Mouse (Mus musculus): ENCODE data around the gene Limk2. TPM values are rescaled to one million over a fixed set of nuclear protein-coding genes. Genes with fewer than 3 reads are reported as not detected.

The Limk2 gene
- polyA plus RNA-seq, 1 experiment: 20.9 TPM

- Histone ChIP-seq H3K27ac (ENCODE audit: insufficient read depth, low read depth, low read length) (no peak overlapping the region), H3K4me3 (ENCODE audit: insufficient read depth, low read length) (no peak overlapping the region), H3K4me1 (ENCODE audit: control insufficient read depth, insufficient read depth, low read length) (peaks cover 10% of the 10 kb centered on the region)
- no peak for TF ChIP-seq CTCF (IDR thresholded peaks at IDR 0.05; ENCODE audit: low read depth, low read length)
- TF ChIP-seq POLR2A (IDR thresholded peaks at IDR 0.05; ENCODE audit: borderline replicate concordance, low read depth, low read length): no peak
Measured at GRCm38 (mm10) chr11:3309884-3310283, 99.1 kb downstream of the Limk2 start.

GRCm38 (mm10) chr11:3307875-3308274 is 101.1 kb downstream of the Limk2 start:
- H3K4me1 ChIP-seq (ENCODE audit: control insufficient read depth, insufficient read depth, low read length): peaks cover 10% of the 10 kb centered on the region
- TF ChIP-seq CTCF (IDR thresholded peaks at IDR 0.05; ENCODE audit: low read depth, low read length) (no peak), POLR2A (IDR thresholded peaks at IDR 0.05; ENCODE audit: borderline replicate concordance, low read depth, low read length) (no peak)
- H3K27ac ChIP-seq (ENCODE audit: insufficient read depth, low read depth, low read length): no peak overlapping the region; the same call in 1 of the 2 replicates
- no peak overlapping the region for H3K4me3 ChIP-seq (ENCODE audit: insufficient read depth, low read length)

GRCm38 (mm10) chr11:3305821-3306220 is 103.2 kb downstream of the Limk2 start:
- H3K4me1 ChIP-seq (ENCODE audit: control insufficient read depth, insufficient read depth, low read length): peaks cover 5% of the 10 kb centered on the region
- no peak overlapping the region for H3K4me3 ChIP-seq (ENCODE audit: insufficient read depth, low read length)
- no peak overlapping the region for H3K27ac ChIP-seq (ENCODE audit: insufficient read depth, low read depth, low read length)
- no peak for TF ChIP-seq POLR2A (IDR thresholded peaks at IDR 0.05; ENCODE audit: borderline replicate concordance, low read depth, low read length)
- no peak for TF ChIP-seq CTCF (IDR thresholded peaks at IDR 0.05; ENCODE audit: low read depth, low read length)

- TF ChIP-seq POLR2A (IDR thresholded peaks at IDR 0.05; ENCODE audit: borderline replicate concordance, low read depth, low read length) (no peak), CTCF (IDR thresholded peaks at IDR 0.05; ENCODE audit: low read depth, low read length) (no peak)
- H3K4me1 ChIP-seq (ENCODE audit: control insufficient read depth, insufficient read depth, low read length): peaks cover 3% of the 10 kb centered on the region; the same call in 1 of the 2 replicates
- no peak overlapping the region for H3K4me3 ChIP-seq (ENCODE audit: insufficient read depth, low read length)
- no peak overlapping the region for H3K27ac ChIP-seq (ENCODE audit: insufficient read depth, low read depth, low read length)
Measured at GRCm38 (mm10) chr11:3302792-3303191, 106.2 kb downstream of the Limk2 start.

- TF ChIP-seq POLR2A (IDR thresholded peaks at IDR 0.05; ENCODE audit: borderline replicate concordance, low read depth, low read length): no peak
- TF ChIP-seq CTCF (IDR thresholded peaks at IDR 0.05; ENCODE audit: low read depth, low read length): no peak
- H3K4me1 ChIP-seq (ENCODE audit: control insufficient read depth, insufficient read depth, low read length): peaks cover 6% of the 10 kb centered on the region
- no peak overlapping the region for H3K4me3 ChIP-seq (ENCODE audit: insufficient read depth, low read length)
- no peak overlapping the region for H3K27ac ChIP-seq (ENCODE audit: insufficient read depth, low read depth, low read length)
Measured at GRCm38 (mm10) chr11:3302385-3302784, 106.6 kb downstream of the Limk2 start.

GRCm38 (mm10) chr11:3301075-3301474 is 107.9 kb downstream of the Limk2 start:
- Histone ChIP-seq H3K27ac (ENCODE audit: insufficient read depth, low read depth, low read length) (no peak overlapping the region), H3K4me1 (ENCODE audit: control insufficient read depth, insufficient read depth, low read length) (peaks cover 3% of the 10 kb centered on the region), H3K4me3 (ENCODE audit: insufficient read depth, low read length) (no peak overlapping the region)
- TF ChIP-seq CTCF (IDR thresholded peaks at IDR 0.05; ENCODE audit: low read depth, low read length): no peak
- TF ChIP-seq POLR2A (IDR thresholded peaks at IDR 0.05; ENCODE audit: borderline replicate concordance, low read depth, low read length): no peak

- H3K27ac ChIP-seq (ENCODE audit: insufficient read depth, low read depth, low read length): no peak overlapping the region
- TF ChIP-seq CTCF (IDR thresholded peaks at IDR 0.05; ENCODE audit: low read depth, low read length) (no peak), POLR2A (IDR thresholded peaks at IDR 0.05; ENCODE audit: borderline replicate concordance, low read depth, low read length) (no peak)
- peaks cover 3% of the 10 kb centered on the region for H3K4me1 ChIP-seq (ENCODE audit: control insufficient read depth, insufficient read depth, low read length)
- H3K4me3 ChIP-seq (ENCODE audit: insufficient read depth, low read length): no peak overlapping the region
Measured at GRCm38 (mm10) chr11:3298813-3299185, 110.2 kb downstream of the Limk2 start.

GRCm38 (mm10) chr11:3297871-3298812 is 110.8 kb downstream of the Limk2 start:
- no peak overlapping the region for H3K4me3 ChIP-seq (ENCODE audit: insufficient read depth, low read length)
- no peak overlapping the region for H3K27ac ChIP-seq (ENCODE audit: insufficient read depth, low read depth, low read length)
- peaks cover 9% of the 10 kb centered on the region for H3K4me1 ChIP-seq (ENCODE audit: control insufficient read depth, insufficient read depth, low read length)
- TF ChIP-seq CTCF (IDR thresholded peaks at IDR 0.05; ENCODE audit: low read depth, low read length): no peak
- no peak for TF ChIP-seq POLR2A (IDR thresholded peaks at IDR 0.05; ENCODE audit: borderline replicate concordance, low read depth, low read length)

GRCm38 (mm10) chr11:3296056-3296455 is 112.9 kb downstream of the Limk2 start:
- H3K4me1 ChIP-seq (ENCODE audit: control insufficient read depth, insufficient read depth, low read length): peaks cover 15% of the 10 kb centered on the region
- no peak overlapping the region for H3K4me3 ChIP-seq (ENCODE audit: insufficient read depth, low read length)
- TF ChIP-seq CTCF (IDR thresholded peaks at IDR 0.05; ENCODE audit: low read depth, low read length): no peak
- no peak for TF ChIP-seq POLR2A (IDR thresholded peaks at IDR 0.05; ENCODE audit: borderline replicate concordance, low read depth, low read length)
- no peak overlapping the region for H3K27ac ChIP-seq (ENCODE audit: insufficient read depth, low read depth, low read length)

GRCm38 (mm10) chr11:3294641-3295040 is 114.3 kb downstream of the Limk2 start:
- TF ChIP-seq CTCF (IDR thresholded peaks at IDR 0.05; ENCODE audit: low read depth, low read length) (no peak), POLR2A (IDR thresholded peaks at IDR 0.05; ENCODE audit: borderline replicate concordance, low read depth, low read length) (no peak)
- Histone ChIP-seq H3K4me1 (ENCODE audit: control insufficient read depth, insufficient read depth, low read length) (peaks cover 15% of the 10 kb centered on the region), H3K27ac (ENCODE audit: insufficient read depth, low read depth, low read length) (no peak overlapping the region), H3K4me3 (ENCODE audit: insufficient read depth, low read length) (no peak overlapping the region)

Other genes starting within 250 kb of the Limk2 start
- gene Sfi1, start 215.7 kb downstream of the Limk2 start, polyA plus RNA-seq (2012; ENCODE audit: insufficient read depth, insufficient read length, missing spikeins): 23.2 and 25.8 TPM in 2 replicates
- 46.0 and 46.7 TPM in 2 replicates for gene Eif4enif1, start 206.8 kb downstream of the Limk2 start, polyA plus RNA-seq (2012; ENCODE audit: insufficient read depth, insufficient read length, missing spikeins)
- gene Drg1, start 142.8 kb downstream of the Limk2 start, polyA plus RNA-seq (2012; ENCODE audit: insufficient read depth, insufficient read length, missing spikeins): 74.1 and 75.0 TPM in 2 replicates
- gene Patz1, start 120.3 kb downstream of the Limk2 start, polyA plus RNA-seq (2012; ENCODE audit: insufficient read depth, insufficient read length, missing spikeins): 29.9 and 32.2 TPM in 2 replicates
- gene Pik3ip1, start 78.8 kb downstream of the Limk2 start, polyA plus RNA-seq (2012; ENCODE audit: insufficient read depth, insufficient read length, missing spikeins): 1.6 and 1.7 TPM in 2 replicates
- gene Rnf185, start 43.2 kb upstream of the Limk2 start, polyA plus RNA-seq (2012; ENCODE audit: insufficient read depth, insufficient read length, missing spikeins): 22.3 and 24.3 TPM in 2 replicates
- gene Pla2g3, start 79.1 kb upstream of the Limk2 start, polyA plus RNA-seq (2012; ENCODE audit: insufficient read depth, insufficient read length, missing spikeins): not detected in 2 replicates
- 1.1 and 1.2 TPM in 2 replicates for gene Inpp5j, start 95.6 kb upstream of the Limk2 start, polyA plus RNA-seq (2012; ENCODE audit: insufficient read depth, insufficient read length, missing spikeins)
- 24.5 and 31.8 TPM in 2 replicates for gene Selenom, start 105.5 kb upstream of the Limk2 start, polyA plus RNA-seq (2012; ENCODE audit: insufficient read depth, insufficient read length, missing spikeins)
- gene Smtn, start 131.4 kb upstream of the Limk2 start, polyA plus RNA-seq (2012; ENCODE audit: insufficient read depth, insufficient read length, missing spikeins): 5.8 and 7.5 TPM in 2 replicates
- gene Morc2a, start 240.0 kb upstream of the Limk2 start, polyA plus RNA-seq (2012; ENCODE audit: insufficient read depth, insufficient read length, missing spikeins): 17.5 and 18.1 TPM in 2 replicates